ENCODE assay signal across 21 mouse cellular contexts in genomic region chr11:112463121-112463520, GRCm38 (mm10).
"Had no signal": no experiment of that assay in that cellular context is flagged by ENCODE, and none has a peak within 500 bp of the region (broad histone marks: within the 10 kb centered on the region; RNA-seq: fewer than 3 reads in every experiment).

No protein-coding gene starts in this region.

- DNase-seq: liver, postnatal 0 days; lung, adult 2 months; lung, postnatal 4 days; midbrain, embryonic 14.5 days; retina, postnatal 1 day; right cerebral cortex, adult 18-20 months; right cerebral cortex, postnatal 14 days; right cerebral cortex, postnatal 4 days; spleen, adult 18-20 months; thymus, adult 2 months; thymus, postnatal 14 days; thymus, postnatal 36 days had no signal

- H3K36me3 ChIP-seq: liver, embryonic 15.5 days; lung, embryonic 15.5 days; midbrain, embryonic 10.5 days; midbrain, embryonic 12.5 days; neural tube, embryonic 13.5 days; neural tube, embryonic 15.5 days had no signal

- H3K9ac ChIP-seq: liver, embryonic 15.5 days; liver, postnatal 0 days; lung, embryonic 15.5 days; midbrain, embryonic 12.5 days; neural tube, embryonic 13.5 days; neural tube, embryonic 15.5 days had no signal

- H3K4me3 ChIP-seq: liver, embryonic 15.5 days; lung, embryonic 15.5 days; midbrain, embryonic 10.5 days; midbrain, embryonic 12.5 days; myocyte; neural tube, embryonic 13.5 days; neural tube, embryonic 15.5 days had no signal

- H3K27ac ChIP-seq: liver, embryonic 15.5 days; lung, embryonic 15.5 days; midbrain, embryonic 10.5 days; midbrain, embryonic 12.5 days; neural tube, embryonic 13.5 days; neural tube, embryonic 15.5 days had no signal

- H3K4me1 ChIP-seq: liver, embryonic 15.5 days; lung, embryonic 15.5 days; midbrain, embryonic 12.5 days; neural tube, embryonic 13.5 days; neural tube, embryonic 15.5 days had no signal

- H3K9me3 ChIP-seq: liver, embryonic 15.5 days; lung, embryonic 15.5 days; midbrain, embryonic 10.5 days; midbrain, embryonic 12.5 days; neural tube, embryonic 13.5 days; neural tube, embryonic 15.5 days had no signal

- H3K27me3 ChIP-seq: liver, embryonic 15.5 days; lung, embryonic 15.5 days; midbrain, embryonic 12.5 days; neural tube, embryonic 13.5 days; neural tube, embryonic 15.5 days had no signal

- H3K4me2 ChIP-seq: liver, embryonic 15.5 days; lung, embryonic 15.5 days; midbrain, embryonic 12.5 days; neural tube, embryonic 13.5 days; neural tube, embryonic 15.5 days had no signal

- ATAC-seq: liver, postnatal 0 days; lung, postnatal 0 days; midbrain, embryonic 16.5 days had no signal
